Mouse (Mus musculus) limb, embryonic 12.5 days (tissue): ENCODE results near the gene Tmem213. TPM values are rescaled to one million over a fixed set of nuclear protein-coding genes. Genes with fewer than 3 reads are reported as not detected.
A peak's percentile ranks its signal among the peaks of the same experiment; 100 is the strongest.

Source experiments
- ATAC-seq: fragments of 200-750 bp; cut with Nextera tagmentation; 2 replicates; pipeline ENCODE4 v1.8.0; 2017; ENCODE audit warnings: low read depth, moderate TSS enrichment; ENCODE audit not compliant: insufficient number of reproducible peaks, insufficient read depth, low FRiP score, low TSS enrichment
- H3K27ac ChIP-seq: fragments of 300-500 bp; sonication (generic); 2 replicates; pipeline ENCODE4 v1.5.1; 2016; ENCODE audit warnings: mild to moderate bottlenecking, moderate library complexity
- H3K27me3 ChIP-seq: fragments of 300-500 bp; sonication (generic); 2 replicates; pipeline ENCODE4 v1.6.1; 2016; ENCODE audit warnings: mild to moderate bottlenecking, moderate library complexity
- H3K36me3 ChIP-seq: fragments of 300-500 bp; sonication (generic); 2 replicates; pipeline ENCODE4 v1.6.1; 2016; ENCODE audit warnings: mild to moderate bottlenecking, moderate library complexity
- H3K4me1 ChIP-seq: fragments of 300-500 bp; sonication (generic); replicated peaks from 2 replicates; pipeline ENCODE4 v1.6.1; 2016
- H3K4me2 ChIP-seq: fragments of 300-500 bp; sonication (generic); 2 replicates; pipeline ENCODE4 v1.6.1; 2016; ENCODE audit warnings: mild to moderate bottlenecking, moderate library complexity
- H3K4me3 ChIP-seq: fragments of 300-500 bp; sonication (generic); replicated peaks from 2 replicates; pipeline ENCODE4 v1.5.1; 2016; ENCODE audit warnings: mild to moderate bottlenecking
- H3K9ac ChIP-seq: fragments of 300-500 bp; sonication (generic); replicated peaks from 2 replicates; pipeline ENCODE4 v1.6.1; 2016; ENCODE audit warnings: mild to moderate bottlenecking, moderate library complexity
- H3K9me3 ChIP-seq: fragments of 300-500 bp; sonication (generic); 2 replicates; pipeline ENCODE4 v1.6.1; 2016; ENCODE audit warnings: mild to moderate bottlenecking, moderate library complexity
- WGBS: fragments of 180-500 bp; shearing (Covaris S2); methylation state at CpG from one replicate; pipeline ENCODE4 v1.1.7; 2016; 5-methylcytosine and 5-hydroxymethylcytosine counted together
- polyA plus RNA-seq: library from polyadenylated mRNA; unstranded; fragments of >200 nt; fragmentation: Nextera tagmentation; extraction: Ambion mirVana; gene quantifications from 2 replicates; pipeline ENCODE4 v1.2.1, GENCODE M21; 2016

Tmem213 gene
- polyA plus RNA-seq = 0.71 and 0.73 TPM in 2 replicates

- H3K36me3 ChIP-seq = no peaks in the 10 kb centered on the region
- no peak within 1 kb of the TSS for H3K9ac ChIP-seq
- no peak within 1 kb of the TSS for H3K4me3 ChIP-seq
- ATAC-seq = peak; percentile 26; the same call in 1 of the 2 replicates
- no peak within 1 kb of the TSS for H3K27ac ChIP-seq
- peak within 1 kb of the TSS; percentile 33; the same call in 1 of the 2 replicates for H3K4me2 ChIP-seq
- peaks cover 8% of the 10 kb centered on the region; the same call in 1 of the 2 replicates for H3K4me1 ChIP-seq
- no peaks in the 10 kb centered on the region for H3K9me3 ChIP-seq
- 0 out of 2 replicates have a peak, but pooled peaks cover 4% of the 10 kb centered on the region for H3K27me3 ChIP-seq
- 22% methylated on average over 9 of the region's 9 CpGs for WGBS
Measured at GRCm38 (mm10) chr6:38109160-38109795, at the start of gene Tmem213. Gene Tmem213, plus strand, starts transcription at chr6:38109255.

GRCm38 (mm10) chr6:38064621-38065020, 44.4 kb upstream of the Tmem213 start:
- Histone ChIP-seq H3K4me1 (no peaks in the 10 kb centered on the region), H3K4me3 (no peak overlapping the region), H3K9me3 (peaks cover 12% of the 10 kb centered on the region; the same call in 1 of the 2 replicates), H3K9ac (no peak overlapping the region), H3K27ac (no peak overlapping the region), H3K36me3 (no peaks in the 10 kb centered on the region), H3K4me2 (no peak overlapping the region), H3K27me3 (no peaks in the 10 kb centered on the region)
- ATAC-seq = no peak
- 77% methylated on average over 2 of the region's 2 CpGs for WGBS

GRCm38 (mm10) chr6:38065122-38065500, 43.9 kb upstream of the Tmem213 start:
- Histone ChIP-seq H3K9ac (no peak overlapping the region), H3K27me3 (no peaks in the 10 kb centered on the region), H3K4me2 (no peak overlapping the region), H3K27ac (no peak overlapping the region), H3K4me1 (no peaks in the 10 kb centered on the region), H3K4me3 (no peak overlapping the region), H3K36me3 (no peaks in the 10 kb centered on the region), H3K9me3 (peaks cover 12% of the 10 kb centered on the region; the same call in 1 of the 2 replicates)
- no peak for ATAC-seq
- 80% methylated on average over 3 of the region's 3 CpGs for WGBS

GRCm38 (mm10) chr6:38065501-38066122, 43.4 kb upstream of the Tmem213 start:
- 77% methylated on average over 11 of the region's 11 CpGs for WGBS
- Histone ChIP-seq H3K4me2 (no peak overlapping the region), H3K36me3 (no peaks in the 10 kb centered on the region), H3K9me3 (peaks cover 12% of the 10 kb centered on the region; the same call in 1 of the 2 replicates), H3K4me1 (0 out of 2 replicates have a peak, but pooled peaks cover 4% of the 10 kb centered on the region), H3K27ac (no peak overlapping the region), H3K27me3 (no peaks in the 10 kb centered on the region), H3K9ac (no peak overlapping the region), H3K4me3 (no peak overlapping the region)
- ATAC-seq = 0 out of 2 replicates have a peak, but pooled peaks have one; percentile 52

GRCm38 (mm10) chr6:38066215-38066614, 42.8 kb upstream of the Tmem213 start:
- peak; percentile 75; the same call in 1 of the 2 replicates for ATAC-seq
- H3K36me3 ChIP-seq = no peaks in the 10 kb centered on the region
- WGBS = 4% methylated on average over 5 of the region's 5 CpGs

GRCm38 (mm10) chr6:38071256-38071655, 37.8 kb upstream of the Tmem213 start:
- Histone ChIP-seq H3K27ac (no peak overlapping the region), H3K4me1 (0 out of 2 replicates have a peak, but pooled peaks cover 6% of the 10 kb centered on the region), H3K36me3 (no peaks in the 10 kb centered on the region), H3K27me3 (no peaks in the 10 kb centered on the region), H3K4me2 (no peak overlapping the region), H3K9ac (no peak overlapping the region), H3K9me3 (peaks cover 9% of the 10 kb centered on the region; the same call in 1 of the 2 replicates), H3K4me3 (no peak overlapping the region)
- 90% methylated on average over 4 of the region's 4 CpGs for WGBS
- no peak for ATAC-seq

More at GRCm38 (mm10) chr6:38066215-38066614, 42.8 kb upstream of the Tmem213 start:
- Histone ChIP-seq H3K9me3 (peaks cover 12% of the 10 kb centered on the region; the same call in 1 of the 2 replicates), H3K4me1 (0 out of 2 replicates have a peak, but pooled peaks cover 6% of the 10 kb centered on the region), H3K9ac (no peak overlapping the region), H3K27me3 (no peaks in the 10 kb centered on the region), H3K27ac (no peak overlapping the region), H3K4me2 (no peak overlapping the region), H3K4me3 (no peak overlapping the region)

- 0 out of 2 replicates have a peak, but pooled peaks cover 6% of the 10 kb centered on the region for H3K4me1 ChIP-seq
- ATAC-seq = no peak; the same call in 1 of the 2 replicates
- no peak overlapping the region for H3K9ac ChIP-seq
- H3K27ac ChIP-seq = no peak overlapping the region
- H3K4me3 ChIP-seq = no peak overlapping the region
- H3K4me2 ChIP-seq = no peak overlapping the region
- H3K27me3 ChIP-seq = no peaks in the 10 kb centered on the region
- WGBS = 85% methylated on average over 5 of the region's 5 CpGs
- peaks cover 9% of the 10 kb centered on the region; the same call in 1 of the 2 replicates for H3K9me3 ChIP-seq
- no peaks in the 10 kb centered on the region for H3K36me3 ChIP-seq
Measured at GRCm38 (mm10) chr6:38072137-38072796, 36.8 kb upstream of the Tmem213 start.

- Histone ChIP-seq H3K4me1 (0 out of 2 replicates have a peak, but pooled peaks cover 6% of the 10 kb centered on the region), H3K9ac (no peak overlapping the region), H3K36me3 (no peaks in the 10 kb centered on the region), H3K9me3 (peaks cover 9% of the 10 kb centered on the region; the same call in 1 of the 2 replicates), H3K27me3 (no peaks in the 10 kb centered on the region), H3K4me3 (no peak overlapping the region), H3K4me2 (no peak overlapping the region), H3K27ac (no peak overlapping the region)
- WGBS = 91% methylated on average over 3 of the region's 3 CpGs
- ATAC-seq = no peak
Measured at GRCm38 (mm10) chr6:38073592-38073991, 35.5 kb upstream of the Tmem213 start.

- 67% methylated on average over 4 of the region's 4 CpGs for WGBS
- ATAC-seq = no peak
- no peaks in the 10 kb centered on the region for H3K9me3 ChIP-seq
- no peaks in the 10 kb centered on the region for H3K27me3 ChIP-seq
- H3K9ac ChIP-seq = no peak overlapping the region
- no peak overlapping the region for H3K4me3 ChIP-seq
- peaks cover 7% of the 10 kb centered on the region; the same call in 1 of the 2 replicates for H3K4me1 ChIP-seq
- H3K36me3 ChIP-seq = no peaks in the 10 kb centered on the region
- H3K27ac ChIP-seq = no peak overlapping the region
- no peak overlapping the region for H3K4me2 ChIP-seq
Measured at GRCm38 (mm10) chr6:38080364-38080763, 28.7 kb upstream of the Tmem213 start.

GRCm38 (mm10) chr6:38081727-38082341, 27.2 kb upstream of the Tmem213 start:
- Histone ChIP-seq H3K36me3 (no peaks in the 10 kb centered on the region), H3K9me3 (no peaks in the 10 kb centered on the region), H3K27ac (no peak overlapping the region), H3K9ac (no peak overlapping the region), H3K4me3 (no peak overlapping the region), H3K4me2 (no peak overlapping the region), H3K4me1 (peaks cover 7% of the 10 kb centered on the region; the same call in 1 of the 2 replicates), H3K27me3 (no peaks in the 10 kb centered on the region)
- no peak for ATAC-seq
- WGBS = 55% methylated on average over 11 of the region's 11 CpGs
